Mouse (Mus musculus): Measurements from ENCODE around the gene Nsd2. TPM values are rescaled to one million over a fixed set of nuclear protein-coding genes. Genes with fewer than 3 reads are reported as not detected.
A peak's percentile ranks its signal among the peaks of the same experiment; 100 is the strongest.

The Nsd2 gene
- polyA plus RNA-seq, 1 experiment from 2014 or later = 37.6 TPM

DNA sequence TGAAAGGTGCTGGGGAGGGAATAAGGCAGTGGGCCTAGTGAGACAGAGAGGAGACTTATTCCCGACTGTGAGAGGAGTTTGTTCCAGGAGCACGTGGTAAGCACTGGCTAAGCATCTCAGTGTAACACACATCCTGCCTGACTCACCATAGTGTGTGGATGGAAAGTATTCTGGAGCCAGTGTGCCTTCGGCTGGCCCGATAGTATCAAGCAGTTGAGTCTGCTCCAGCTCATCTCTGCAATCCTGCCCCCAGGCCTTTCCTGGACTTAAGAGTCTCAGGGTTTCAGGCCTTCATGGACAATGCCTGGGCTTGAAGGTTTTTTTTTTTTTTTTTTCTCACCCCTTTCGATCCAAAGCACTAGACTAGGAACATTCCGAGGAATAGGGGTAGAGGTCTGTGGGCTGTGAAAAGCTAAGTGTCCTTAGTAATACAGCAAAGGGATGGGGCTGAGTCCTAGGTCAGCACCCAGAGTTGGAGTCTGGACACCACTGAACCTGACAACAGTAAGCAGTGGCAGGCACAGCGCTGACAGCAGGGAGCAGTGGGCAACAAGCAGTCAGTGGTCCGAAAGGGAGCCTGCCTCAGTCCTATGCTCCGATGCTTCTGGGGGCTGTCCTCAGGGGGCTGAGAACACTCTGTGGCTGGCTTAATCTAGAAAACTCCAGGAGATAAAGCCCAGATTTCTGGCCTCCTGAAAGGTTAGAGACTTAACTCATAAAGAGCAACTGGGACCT is 1.2 kb upstream of the Nsd2 start:
- H3K9me3 ChIP-seq (replicated peaks) = no peaks in the 10 kb centered on the region
- peak overlapping the region; percentile 81 for H3K4me2 ChIP-seq (replicated peaks)
- no peak for ATAC-seq (ENCODE audit: insufficient number of reproducible peaks, low FRiP score, low TSS enrichment, low read depth)
- H3K27me3 ChIP-seq = no peaks in the 10 kb centered on the region
- 6% methylated on average over 9 of the region's 9 CpGs for WGBS
- H3K27ac ChIP-seq (replicated peaks) = peak overlapping the region; percentile 94
- peak overlapping the region; percentile 72 for H3K9ac ChIP-seq
- no peaks in the 10 kb centered on the region for H3K36me3 ChIP-seq
- H3K4me3 ChIP-seq (replicated peaks) = peak overlapping the region; percentile 99
- peaks cover 24% of the 10 kb centered on the region for H3K4me1 ChIP-seq

DNA sequence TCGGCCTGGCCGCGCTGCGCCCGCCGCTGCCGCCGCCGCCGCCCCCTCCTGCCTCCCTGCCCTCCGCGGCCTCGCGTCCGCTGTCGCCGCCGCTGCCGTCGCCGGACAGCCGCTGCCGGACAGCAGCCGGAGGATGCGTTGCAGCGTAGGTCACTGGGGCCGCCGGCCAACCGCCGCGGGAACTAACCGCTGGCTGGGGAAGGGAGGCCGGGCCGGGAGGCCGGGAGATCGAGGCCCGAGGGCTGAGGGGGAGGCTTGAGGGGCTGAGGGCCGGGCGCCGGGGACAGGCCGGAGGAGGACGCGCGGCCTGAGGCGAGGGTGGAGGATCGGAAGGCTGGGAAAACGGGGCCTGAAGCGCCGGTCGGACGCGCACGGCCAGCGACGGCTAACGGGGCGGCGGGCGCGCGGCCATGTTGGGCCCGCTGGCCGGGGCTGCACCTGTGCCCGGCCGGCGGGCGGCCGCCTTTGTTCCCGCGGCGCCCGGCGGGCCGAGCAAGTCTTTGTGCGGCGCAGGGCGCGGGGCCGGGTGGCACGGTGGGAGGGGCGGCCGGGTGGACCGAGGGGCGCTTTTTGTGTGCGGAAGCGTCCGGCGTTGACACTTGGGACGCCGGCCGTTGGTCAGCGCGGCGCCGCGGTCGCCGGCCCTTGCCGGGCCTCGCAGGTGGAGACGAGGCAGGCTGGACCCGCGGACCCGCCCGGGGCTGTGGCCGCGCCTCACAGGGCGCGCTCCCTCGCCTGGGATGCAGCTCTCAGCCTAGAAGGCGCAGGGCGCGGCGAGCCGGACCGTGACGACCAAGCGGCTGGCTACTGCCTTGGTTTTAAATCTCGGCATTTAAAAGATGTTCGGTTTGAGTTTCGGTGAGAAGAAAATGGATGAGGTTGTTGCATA is 452 bp downstream of the Nsd2 start:
- Histone ChIP-seq H3K27me3 (no peaks in the 10 kb centered on the region), H3K9me3 (replicated peaks) (no peaks in the 10 kb centered on the region), H3K4me3 (replicated peaks) (peak overlapping the region; percentile 99), H3K4me1 (peaks cover 24% of the 10 kb centered on the region), H3K36me3 (no peaks in the 10 kb centered on the region), H3K9ac (peak overlapping the region; percentile 94), H3K27ac (replicated peaks) (peak overlapping the region; percentile 94), H3K4me2 (replicated peaks) (peak overlapping the region; percentile 57)
- 0 out of 2 replicates have a peak, but pooled peaks have one; percentile 30 for ATAC-seq (ENCODE audit: insufficient number of reproducible peaks, low FRiP score, low TSS enrichment, low read depth)
- WGBS = under 1% methylated on average over 119 of the region's 121 CpGs

- Histone ChIP-seq H3K4me3 (replicated peaks) (peak overlapping the region; percentile 99), H3K36me3 (no peaks in the 10 kb centered on the region), H3K9ac (peak overlapping the region; percentile 94), H3K27me3 (no peaks in the 10 kb centered on the region), H3K27ac (replicated peaks) (no peak overlapping the region), H3K4me1 (peaks cover 24% of the 10 kb centered on the region), H3K9me3 (replicated peaks) (no peaks in the 10 kb centered on the region), H3K4me2 (replicated peaks) (peak overlapping the region; percentile 57)
- 30% methylated on average over 2 of the region's 2 CpGs for WGBS
- ATAC-seq (ENCODE audit: insufficient number of reproducible peaks, low FRiP score, low TSS enrichment, low read depth) = no peak
Observed at GRCm38 (mm10) chr5:33821901-33822427, 1.4 kb downstream of the Nsd2 start.

DNA sequence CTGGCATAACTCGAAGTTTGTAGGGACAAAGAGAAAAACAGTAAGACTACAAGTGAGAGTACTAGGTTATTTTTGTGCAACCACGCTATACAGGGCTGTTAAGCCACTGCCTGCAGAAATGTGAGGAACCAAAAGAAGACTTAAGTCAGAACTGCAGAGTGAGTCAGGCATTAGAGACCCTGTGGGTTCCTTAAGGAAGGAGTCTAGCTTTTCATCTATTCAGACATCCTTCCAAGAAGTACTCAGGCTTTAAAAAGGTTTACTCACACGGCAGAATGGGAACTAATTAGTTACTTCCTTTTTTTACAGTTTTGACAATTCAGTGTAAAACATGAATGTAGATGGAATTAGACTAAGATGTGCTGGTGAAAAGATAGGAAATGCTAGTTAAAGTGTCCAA is 1.9 kb downstream of the Nsd2 start:
- 19% methylated on average over 3 of the region's 3 CpGs for WGBS
- Histone ChIP-seq H3K4me2 (replicated peaks) (peak overlapping the region; percentile 57), H3K4me1 (peaks cover 24% of the 10 kb centered on the region), H3K9ac (no peak overlapping the region), H3K27ac (replicated peaks) (no peak overlapping the region), H3K4me3 (replicated peaks) (peak overlapping the region; percentile 99; the same call in 1 of the 2 replicates), H3K27me3 (no peaks in the 10 kb centered on the region), H3K9me3 (replicated peaks) (no peaks in the 10 kb centered on the region), H3K36me3 (no peaks in the 10 kb centered on the region)
- ATAC-seq (ENCODE audit: insufficient number of reproducible peaks, low FRiP score, low TSS enrichment, low read depth) = no peak

GRCm38 (mm10) chr5:33826001-33826400 is 5.5 kb downstream of the Nsd2 start:
- no peak overlapping the region for H3K4me3 ChIP-seq (replicated peaks)
- ATAC-seq (ENCODE audit: insufficient number of reproducible peaks, low FRiP score, low TSS enrichment, low read depth) = no peak

DNA sequence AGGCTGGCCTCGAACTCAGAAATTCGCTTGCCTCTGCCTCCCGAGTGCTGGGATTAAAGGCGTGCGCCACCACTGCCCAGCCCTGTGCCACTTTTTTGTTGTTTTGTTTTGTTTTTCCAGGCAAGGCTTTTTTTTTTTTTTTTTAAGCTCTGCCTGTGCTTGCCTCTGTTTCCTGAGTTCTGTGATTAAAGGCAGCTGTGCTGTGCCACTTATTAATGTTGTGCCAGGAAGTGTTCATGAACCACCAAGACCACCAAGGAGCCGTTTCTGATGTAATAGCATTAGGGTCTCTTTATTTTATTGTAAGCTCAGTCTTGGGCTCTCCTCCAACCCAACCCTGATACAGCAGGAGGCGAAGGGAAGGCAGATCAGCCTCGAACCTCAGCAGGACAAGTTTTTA is 7.6 kb downstream of the Nsd2 start:
- WGBS = 73% methylated on average over 8 of the region's 8 CpGs
- no peak for ATAC-seq (ENCODE audit: insufficient number of reproducible peaks, low FRiP score, low TSS enrichment, low read depth)

More at GRCm38 (mm10) chr5:33826001-33826400, 5.5 kb downstream of the Nsd2 start:
- H3K4me2 ChIP-seq (replicated peaks) = no peak overlapping the region
- no peak overlapping the region for H3K27ac ChIP-seq (replicated peaks)
- no peaks in the 10 kb centered on the region for H3K27me3 ChIP-seq
- no peaks in the 10 kb centered on the region for H3K36me3 ChIP-seq
- H3K9me3 ChIP-seq (replicated peaks) = no peaks in the 10 kb centered on the region
- no peak overlapping the region for H3K9ac ChIP-seq
- peaks cover 12% of the 10 kb centered on the region for H3K4me1 ChIP-seq

GRCm38 (mm10) chr5:33829958-33830357 is 9.4 kb downstream of the Nsd2 start:
- H3K4me1 ChIP-seq = no peaks in the 10 kb centered on the region
- H3K27ac ChIP-seq (replicated peaks) = no peak overlapping the region
- no peaks in the 10 kb centered on the region for H3K36me3 ChIP-seq
- WGBS = 89% methylated on average over 3 of the region's 3 CpGs
- ATAC-seq (ENCODE audit: insufficient number of reproducible peaks, low FRiP score, low TSS enrichment, low read depth) = no peak
- no peak overlapping the region for H3K4me2 ChIP-seq (replicated peaks)
- no peaks in the 10 kb centered on the region for H3K9me3 ChIP-seq (replicated peaks)
- H3K27me3 ChIP-seq = no peaks in the 10 kb centered on the region
- no peak overlapping the region for H3K4me3 ChIP-seq (replicated peaks)
- no peak overlapping the region for H3K9ac ChIP-seq

More for the DNA sequence above, 7.6 kb downstream of the Nsd2 start:
- Histone ChIP-seq H3K9ac (no peak overlapping the region), H3K27ac (replicated peaks) (no peak overlapping the region), H3K4me2 (replicated peaks) (no peak overlapping the region), H3K4me1 (peaks cover 2% of the 10 kb centered on the region; the same call in 1 of the 2 replicates), H3K36me3 (no peaks in the 10 kb centered on the region), H3K4me3 (replicated peaks) (no peak overlapping the region), H3K9me3 (replicated peaks) (no peaks in the 10 kb centered on the region), H3K27me3 (no peaks in the 10 kb centered on the region)

DNA sequence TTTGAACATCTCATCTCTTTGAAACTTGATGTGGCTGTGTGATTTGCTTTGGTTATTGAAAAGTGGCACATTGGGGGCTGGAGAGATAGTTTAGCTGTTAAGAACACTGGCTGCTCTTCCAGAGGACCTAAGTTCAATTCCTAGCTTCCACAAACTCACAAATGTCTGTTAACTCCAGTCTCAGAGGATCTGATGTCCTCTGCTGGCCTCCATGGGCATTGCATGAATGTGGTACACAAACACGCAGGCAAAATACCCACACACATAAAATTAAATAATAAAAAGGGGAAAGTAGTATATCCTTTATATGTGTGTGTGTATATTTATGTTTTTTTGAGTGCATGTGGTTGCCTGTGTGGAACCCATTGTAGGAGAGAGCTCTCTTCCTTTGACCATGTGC is 10.3 kb downstream of the Nsd2 start:
- Histone ChIP-seq H3K36me3 (no peaks in the 10 kb centered on the region), H3K9me3 (replicated peaks) (no peaks in the 10 kb centered on the region), H3K4me1 (no peaks in the 10 kb centered on the region), H3K27me3 (no peaks in the 10 kb centered on the region), H3K4me2 (replicated peaks) (no peak overlapping the region), H3K9ac (no peak overlapping the region), H3K4me3 (replicated peaks) (no peak overlapping the region), H3K27ac (replicated peaks) (no peak overlapping the region)
- WGBS = 73% methylated on average over 1 of the region's 1 CpGs
- ATAC-seq (ENCODE audit: insufficient number of reproducible peaks, low FRiP score, low TSS enrichment, low read depth) = no peak

- WGBS = 67% methylated on average over 1 of the region's 1 CpGs
- no peaks in the 10 kb centered on the region for H3K9me3 ChIP-seq (replicated peaks)
- H3K4me3 ChIP-seq (replicated peaks) = no peak overlapping the region
- H3K9ac ChIP-seq = no peak overlapping the region
- no peak for ATAC-seq (ENCODE audit: insufficient number of reproducible peaks, low FRiP score, low TSS enrichment, low read depth)
- H3K4me1 ChIP-seq = no peaks in the 10 kb centered on the region
- no peak overlapping the region for H3K27ac ChIP-seq (replicated peaks)
- H3K36me3 ChIP-seq = peaks cover 8% of the 10 kb centered on the region; the same call in 1 of the 2 replicates
- H3K4me2 ChIP-seq (replicated peaks) = no peak overlapping the region
- H3K27me3 ChIP-seq = no peaks in the 10 kb centered on the region
Observed at GRCm38 (mm10) chr5:33841331-33841730, 20.8 kb downstream of the Nsd2 start.

GRCm38 (mm10) chr5:33842549-33842948 is 22.0 kb downstream of the Nsd2 start:
- Histone ChIP-seq H3K9me3 (replicated peaks) (no peaks in the 10 kb centered on the region), H3K4me1 (no peaks in the 10 kb centered on the region), H3K27me3 (no peaks in the 10 kb centered on the region), H3K27ac (replicated peaks) (no peak overlapping the region), H3K9ac (no peak overlapping the region), H3K4me2 (replicated peaks) (no peak overlapping the region), H3K36me3 (peaks cover 12% of the 10 kb centered on the region), H3K4me3 (replicated peaks) (no peak overlapping the region)
- 82% methylated on average over 4 of the region's 4 CpGs for WGBS
- ATAC-seq (ENCODE audit: insufficient number of reproducible peaks, low FRiP score, low TSS enrichment, low read depth) = no peak

- Histone ChIP-seq H3K4me3 (replicated peaks) (no peak overlapping the region), H3K27ac (replicated peaks) (no peak overlapping the region), H3K9ac (no peak overlapping the region), H3K27me3 (no peaks in the 10 kb centered on the region), H3K36me3 (peaks cover 30% of the 10 kb centered on the region), H3K4me2 (replicated peaks) (no peak overlapping the region), H3K4me1 (no peaks in the 10 kb centered on the region), H3K9me3 (replicated peaks) (no peaks in the 10 kb centered on the region)
- ATAC-seq (ENCODE audit: insufficient number of reproducible peaks, low FRiP score, low TSS enrichment, low read depth) = no peak
- 94% methylated on average over 4 of the region's 4 CpGs for WGBS
Observed at GRCm38 (mm10) chr5:33851466-33851865, 30.9 kb downstream of the Nsd2 start.

Data from embryonic facial prominence, embryonic 15.5 days (tissue).